Mouse (Mus musculus): ENCODE data around the gene Ypel2.

Ypel2 gene

DNA sequence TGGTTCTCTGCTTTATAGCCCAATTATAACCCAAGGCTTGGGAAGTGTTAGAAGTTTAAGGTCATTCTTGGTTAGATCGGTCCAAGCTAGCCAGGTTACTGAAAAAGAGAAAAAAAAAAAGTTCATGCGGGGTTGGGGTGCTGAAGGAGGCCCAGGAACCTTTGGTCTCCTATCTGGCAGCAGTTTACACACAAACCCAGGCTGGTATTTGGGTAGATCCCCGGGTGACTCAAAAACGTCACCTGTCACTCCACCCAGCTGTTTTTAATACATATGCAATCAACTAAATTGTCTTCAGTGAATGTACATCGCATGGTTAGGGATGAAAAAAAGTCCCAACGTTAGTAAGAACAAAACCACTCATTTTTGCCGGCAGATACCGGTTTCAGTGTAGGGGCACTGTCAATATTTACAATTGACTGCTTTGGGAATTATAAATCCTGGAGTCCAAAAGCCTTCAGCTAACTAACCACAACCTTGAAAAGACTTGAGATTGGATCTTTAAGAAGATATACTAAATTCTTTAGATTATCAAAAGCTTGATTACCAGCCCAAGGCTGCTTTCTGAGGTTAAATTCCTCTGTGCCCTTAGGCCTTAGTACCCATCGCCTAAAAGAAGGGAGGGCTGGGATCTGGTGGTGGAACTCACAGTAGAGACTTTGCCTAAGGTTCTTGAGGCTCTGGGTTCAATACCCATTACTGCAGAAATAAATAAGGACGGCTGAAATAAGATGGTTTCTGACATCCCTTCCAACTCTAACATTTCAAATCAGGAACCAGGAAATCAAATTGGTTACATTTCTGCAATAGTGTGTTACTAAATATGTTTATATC, 1.5 kb upstream of the Ypel2 start:
- DNase-seq, result no peak

DNA sequence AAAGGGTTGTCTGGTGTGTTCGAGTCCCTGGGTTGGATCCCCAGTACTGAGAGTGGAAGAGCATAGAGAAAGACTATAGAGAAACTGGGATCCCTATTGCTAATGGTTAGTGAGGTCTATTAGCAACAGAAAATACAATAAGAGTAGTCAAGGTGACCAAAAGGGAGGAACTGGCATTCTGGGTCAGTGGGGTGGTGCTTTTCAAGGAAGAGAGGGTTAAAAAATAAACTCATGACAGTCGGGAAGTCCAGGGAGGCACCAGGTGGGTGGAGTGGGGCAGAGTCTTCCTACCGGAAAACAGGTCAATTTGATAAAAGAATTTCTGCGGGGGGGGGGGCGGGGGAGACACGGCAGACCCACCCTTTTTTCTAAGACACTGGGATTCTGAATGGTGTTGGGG, 823 bp upstream of the Ypel2 start:
- peak; percentile 16 for DNase-seq

DNA sequence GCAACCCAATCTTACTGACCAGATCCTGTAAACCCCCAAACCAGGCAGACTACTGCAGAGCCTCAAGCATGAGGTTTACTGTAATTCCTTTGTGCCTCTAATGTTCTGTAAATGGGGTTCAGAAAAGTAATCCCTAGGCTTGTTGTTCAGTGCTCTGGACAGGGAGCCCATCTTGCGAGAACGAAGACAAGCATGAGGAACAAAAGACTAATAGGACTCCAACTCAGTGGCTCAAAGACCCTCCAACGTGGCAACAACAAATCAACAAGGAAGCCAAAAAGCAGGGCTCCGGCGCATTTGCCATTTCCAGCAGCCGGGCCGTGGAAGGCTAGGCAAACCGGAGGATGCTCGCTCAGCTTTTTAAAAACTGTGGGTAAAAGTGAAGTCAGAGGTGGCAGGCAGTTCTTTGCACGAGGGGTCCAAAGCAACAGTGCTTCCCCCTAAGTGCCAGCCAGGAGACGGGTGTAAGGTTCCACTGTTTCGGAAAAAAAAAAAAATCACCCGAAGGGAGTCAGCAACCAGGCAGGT, 982 bp downstream of the Ypel2 start:
- DNase-seq, result no peak

DNA sequence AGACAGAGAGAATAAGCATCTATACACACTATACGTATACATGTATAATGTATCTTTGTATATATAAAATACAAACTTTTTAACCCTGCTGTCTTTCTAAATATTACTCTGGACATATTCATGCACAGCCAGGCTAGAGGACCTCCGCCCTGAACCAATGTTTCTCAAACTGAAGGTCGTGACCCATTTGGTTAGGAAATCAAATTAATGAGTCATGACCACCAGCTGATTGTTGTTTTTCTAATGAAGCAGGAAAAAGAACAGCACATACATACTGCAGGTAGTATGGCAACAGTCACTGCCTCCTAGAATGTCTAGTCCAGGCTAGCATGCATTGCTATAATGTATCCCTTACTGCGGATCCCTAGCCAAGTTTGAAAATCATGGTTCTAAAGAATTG, 2.3 kb downstream of the Ypel2 start:
- no peak for DNase-seq

DNA sequence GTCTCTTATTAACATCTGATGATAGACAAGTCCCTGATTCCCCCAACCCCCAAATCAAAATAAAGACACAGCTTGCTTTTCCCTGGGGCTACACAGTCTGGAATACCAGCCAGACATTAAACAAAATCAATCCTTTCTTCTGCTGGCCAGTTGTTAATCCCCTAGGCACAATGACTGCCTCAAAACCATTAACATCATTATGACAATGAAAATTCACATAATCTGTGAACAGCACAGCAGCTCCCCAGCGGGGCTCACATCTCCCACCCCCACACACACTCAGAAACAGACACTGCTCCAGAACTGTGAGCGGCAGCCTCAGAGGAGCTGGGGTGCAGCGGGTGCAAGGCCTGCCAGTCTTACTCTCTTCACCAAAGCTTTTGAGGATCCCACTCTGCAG, 3.2 kb downstream of the Ypel2 start:
- no peak for DNase-seq

DNA sequence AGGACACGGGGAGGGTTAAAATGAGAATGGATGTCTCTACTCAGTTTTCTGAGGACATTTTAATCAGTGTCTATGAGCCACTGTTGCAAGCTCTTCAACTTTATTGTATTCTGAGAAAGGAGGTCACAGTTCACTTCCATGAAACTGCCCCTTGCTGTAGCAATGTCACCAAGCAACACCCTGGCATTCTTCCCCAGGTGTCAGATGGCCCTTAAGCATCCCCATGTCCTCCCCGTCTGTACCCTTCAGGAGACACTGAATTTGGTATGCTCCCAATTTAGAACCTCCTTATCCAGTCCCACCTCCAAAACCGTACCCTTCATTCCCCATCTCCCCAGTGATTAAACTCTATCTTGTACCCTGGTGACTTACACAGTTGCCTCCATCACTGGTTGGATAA, 8.5 kb downstream of the Ypel2 start:
- DNase-seq, result no peak

DNA sequence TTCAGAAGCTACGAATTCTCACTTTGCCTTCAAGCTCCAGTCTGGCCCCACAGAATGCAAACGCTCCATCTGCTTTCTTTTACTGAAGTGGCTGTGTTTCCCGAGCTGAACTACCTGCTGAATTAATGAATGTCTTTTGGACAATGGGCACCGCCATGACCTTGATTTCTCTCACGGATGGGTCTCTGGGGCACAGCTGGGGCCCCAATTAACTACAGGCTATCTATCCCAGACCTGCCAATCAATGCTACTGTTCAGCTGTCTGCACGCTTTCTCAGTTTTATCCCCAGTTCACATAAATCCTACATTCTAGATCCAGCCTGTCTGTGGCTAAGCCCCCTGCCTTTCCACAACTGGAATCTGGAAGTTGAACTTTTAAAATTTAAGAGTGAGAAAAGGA, 10.5 kb downstream of the Ypel2 start:
- no peak for DNase-seq

DNA sequence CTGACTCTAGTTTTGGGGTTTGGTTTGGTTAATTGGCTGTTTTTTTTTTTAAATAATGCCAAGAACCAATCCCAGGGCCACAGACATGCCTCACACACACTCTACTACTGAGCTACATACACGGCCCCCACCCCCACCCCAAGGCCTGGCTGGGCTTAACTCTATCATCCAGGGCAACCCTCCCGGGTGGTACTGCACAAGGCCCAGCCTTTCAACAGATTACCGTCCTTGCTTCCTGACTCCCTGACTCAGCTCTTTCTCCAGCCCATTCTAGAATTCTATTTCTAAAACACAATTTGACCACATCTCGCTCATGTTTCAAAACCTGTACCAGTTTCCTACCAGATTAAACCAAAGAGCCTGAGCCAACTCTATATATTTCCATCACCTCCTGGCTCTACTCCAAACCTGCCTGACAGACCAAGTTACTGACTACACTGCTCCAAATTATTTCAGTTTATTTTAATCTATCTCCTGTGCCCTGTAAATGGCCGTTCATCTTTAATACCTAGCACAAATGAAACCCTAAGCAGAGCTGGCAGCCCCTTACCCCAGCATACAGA, 12.2 kb downstream of the Ypel2 start:
- DNase-seq, result no peak

DNA sequence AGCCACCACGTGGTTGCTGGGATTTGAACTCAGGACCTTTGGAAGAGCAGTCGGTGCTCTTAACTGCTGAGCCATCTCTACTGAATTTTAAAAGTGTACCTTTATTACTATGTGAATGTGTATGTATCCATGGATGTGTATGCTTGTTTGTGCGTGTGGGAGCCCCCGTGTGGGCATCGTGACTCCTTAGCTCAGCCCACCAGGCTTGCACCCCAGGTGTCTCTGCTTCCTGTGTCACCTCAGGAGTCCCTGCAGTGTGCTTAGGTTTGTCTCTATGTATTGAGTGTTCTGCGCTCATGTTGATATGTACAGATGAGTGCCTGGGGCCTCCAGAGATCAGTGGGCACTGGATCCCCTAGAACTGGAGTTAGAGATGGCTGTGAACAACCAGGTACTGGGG, 13.0 kb downstream of the Ypel2 start:
- no peak for DNase-seq

DNA sequence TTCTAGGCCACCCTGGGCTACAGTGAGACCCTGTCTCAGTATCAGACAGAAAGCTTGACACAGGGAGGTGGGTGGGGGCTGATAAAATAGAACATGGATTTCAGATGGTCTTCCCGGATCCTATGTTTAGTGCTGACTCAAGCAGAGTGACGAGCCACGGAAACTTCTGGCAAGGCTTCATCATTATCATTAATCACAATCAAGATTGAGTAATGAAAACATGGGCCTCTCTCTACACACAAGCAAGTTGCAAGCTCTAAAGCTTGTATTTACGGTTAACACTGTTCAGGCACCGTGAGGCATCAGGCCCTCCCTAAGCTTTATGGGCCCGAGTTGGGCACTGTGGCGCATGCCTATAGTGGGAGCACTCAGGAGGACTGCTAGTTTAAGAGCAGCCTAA, 13.7 kb downstream of the Ypel2 start:
- no peak for DNase-seq

DNA sequence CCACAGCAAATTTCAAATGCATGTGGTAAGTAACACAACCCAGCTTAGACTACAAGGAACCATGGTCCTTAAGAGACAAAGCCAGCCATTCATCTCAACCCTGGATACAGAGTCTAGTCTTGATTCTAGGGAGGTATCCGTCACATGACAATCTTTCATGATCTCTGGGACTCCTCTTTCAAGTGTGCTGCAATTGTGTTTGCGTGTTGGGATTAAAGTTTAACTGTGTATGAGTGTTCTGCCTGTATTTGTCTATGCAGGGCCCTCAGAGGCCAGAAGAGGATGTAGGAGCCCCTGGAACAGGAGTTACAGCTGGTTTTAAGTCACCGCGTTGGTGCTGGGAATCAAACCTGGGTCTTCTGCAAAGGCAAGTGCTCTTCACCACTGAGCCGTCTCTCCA, 16.3 kb downstream of the Ypel2 start:
- DNase-seq, result no peak

DNA sequence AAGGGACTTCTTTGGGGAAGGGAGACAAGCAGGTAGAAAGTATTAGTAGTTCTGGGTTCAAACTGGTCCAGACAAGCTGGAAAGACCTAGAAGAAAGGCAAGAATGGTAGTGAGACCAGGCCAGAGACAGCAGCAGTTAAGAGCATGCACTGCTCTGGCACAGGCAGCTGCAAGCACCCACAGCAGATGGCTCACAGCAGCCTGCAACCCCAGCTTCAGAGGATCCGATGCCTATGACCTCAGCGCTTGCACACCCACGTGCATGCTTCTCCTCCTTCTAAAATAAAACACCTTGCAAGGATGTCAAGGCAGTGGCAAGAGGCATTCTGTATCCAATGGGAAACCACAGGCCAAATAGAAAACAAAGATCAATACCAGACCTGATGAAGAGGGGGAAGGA, 19.1 kb downstream of the Ypel2 start:
- DNase-seq, result no peak

DNA sequence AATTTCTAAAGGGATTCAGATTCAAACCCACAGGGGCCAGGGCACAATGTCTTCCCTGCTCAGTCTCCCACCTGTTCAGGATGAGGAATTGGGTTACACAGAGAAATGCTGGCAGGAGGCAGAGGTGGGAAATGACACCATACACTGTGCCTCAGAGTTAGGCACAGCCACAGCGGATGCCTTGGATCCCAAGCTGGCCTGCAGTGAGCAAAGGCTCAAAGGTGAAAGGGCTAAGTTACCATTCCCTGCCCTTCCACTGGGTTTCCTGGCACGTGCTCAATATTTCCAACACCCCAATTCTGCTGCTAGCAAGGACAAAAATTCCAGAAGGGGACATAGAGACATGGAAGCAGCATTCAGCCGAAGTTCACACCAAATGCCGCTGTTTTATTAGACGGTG, 20.3 kb downstream of the Ypel2 start:
- no peak for DNase-seq

DNA sequence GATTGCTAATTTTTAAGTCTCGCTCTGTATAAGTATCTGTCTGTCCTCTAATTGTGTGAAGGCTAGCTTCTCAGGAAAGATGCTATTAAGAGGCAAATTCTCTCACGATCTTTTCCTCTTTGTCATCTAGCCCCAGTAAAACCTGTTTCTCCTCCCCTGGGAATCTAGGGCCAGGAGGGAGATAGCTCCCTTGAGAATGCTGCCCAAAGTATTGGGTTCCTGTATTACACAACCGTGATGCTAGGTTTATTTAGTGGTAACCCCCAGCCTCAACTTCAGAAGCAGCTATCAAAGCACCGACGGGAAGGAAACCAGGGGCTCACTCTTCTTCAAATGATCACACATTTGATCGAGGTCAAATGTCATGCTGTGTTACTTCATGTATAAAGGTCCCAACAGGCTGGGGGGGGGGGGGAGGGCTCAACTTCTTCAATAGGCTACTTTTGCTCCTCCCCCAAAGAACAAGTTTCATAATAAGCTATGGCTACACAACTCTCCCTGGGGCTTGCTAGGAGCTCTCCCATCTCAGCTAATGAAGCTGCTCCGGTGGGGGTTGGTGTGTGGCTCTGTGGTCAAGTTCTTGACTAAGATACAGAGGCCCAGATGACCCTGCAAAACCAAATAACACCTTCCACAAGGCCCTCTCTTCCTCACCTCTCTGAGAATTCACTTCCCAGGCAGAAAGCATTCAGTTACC, 22.3 kb downstream of the Ypel2 start:
- no peak for DNase-seq

DNA sequence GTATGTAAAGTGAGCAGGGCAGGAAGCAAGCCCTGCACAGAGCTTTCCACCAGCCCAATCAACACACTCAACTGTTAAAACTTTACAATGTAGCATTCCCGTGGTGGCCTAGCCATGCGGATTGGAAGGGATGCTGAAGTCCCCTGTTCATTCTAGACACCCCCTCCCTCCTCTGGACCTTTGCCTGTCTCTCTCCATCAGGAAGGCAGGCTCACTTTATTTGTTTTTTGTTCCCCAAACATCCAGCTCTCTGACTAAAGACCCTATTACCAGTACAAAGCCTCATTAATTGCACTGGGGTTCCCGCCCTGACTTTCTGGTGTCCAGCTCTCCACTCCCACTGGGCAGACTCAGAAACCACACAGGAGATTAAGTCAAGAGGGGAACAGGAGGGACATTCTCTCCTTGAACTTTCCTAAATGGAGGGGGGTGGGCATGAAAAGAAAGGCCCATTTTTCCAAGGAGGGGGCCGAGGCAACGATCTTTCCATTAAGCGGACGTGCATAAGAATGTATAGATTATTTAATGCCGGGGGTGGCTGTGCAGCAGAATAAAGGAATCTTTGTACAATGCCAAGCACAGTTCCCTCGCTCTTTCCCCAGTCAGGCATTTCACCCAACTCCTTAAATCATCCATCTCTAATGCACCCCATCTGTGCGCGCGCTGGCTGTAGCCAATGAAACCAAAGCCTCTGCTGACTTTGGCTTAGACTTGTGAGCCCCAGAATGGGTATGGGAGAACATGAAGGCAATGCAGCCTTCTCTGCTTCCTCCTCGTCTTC, 24.3 kb downstream of the Ypel2 start:
- DNase-seq, result no peak

DNA sequence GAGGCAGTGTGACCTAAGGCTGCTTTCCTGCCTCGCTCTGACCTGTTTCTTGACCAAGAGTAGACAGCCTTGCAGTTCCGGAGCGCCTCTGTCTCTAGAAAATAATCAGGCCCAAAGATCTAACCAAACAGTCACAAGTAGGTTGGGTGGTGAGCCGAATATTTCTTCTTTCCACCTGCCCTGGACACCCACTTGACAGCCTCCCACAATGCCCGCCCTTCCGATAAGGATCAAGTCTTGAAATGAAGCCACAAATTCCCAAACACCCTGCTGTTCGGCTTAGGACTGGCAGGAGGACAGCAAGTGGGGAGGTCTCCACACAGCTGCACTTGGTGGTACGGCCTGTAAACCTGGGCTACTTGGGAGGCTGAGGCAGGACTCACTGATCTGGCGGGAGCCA, 26.0 kb downstream of the Ypel2 start:
- DNase-seq, result no peak

DNA sequence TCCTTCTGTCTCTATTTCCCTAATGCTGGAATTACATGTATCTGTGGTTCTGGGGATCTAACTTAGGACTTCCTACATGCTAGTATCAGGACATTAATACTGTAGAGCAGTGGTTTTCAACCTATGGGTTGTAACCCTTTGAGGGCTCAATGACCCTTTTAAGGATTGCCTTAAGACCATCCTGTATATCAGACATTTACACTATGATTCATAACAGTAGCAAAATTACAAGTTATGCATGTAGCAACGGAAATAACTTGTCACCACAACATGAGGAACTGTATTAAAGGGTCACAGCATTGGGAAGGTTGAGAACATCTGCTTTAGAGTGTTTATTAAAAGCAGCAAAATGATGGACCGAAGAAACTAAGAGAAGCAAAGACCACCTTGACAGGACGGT, 26.8 kb downstream of the Ypel2 start:
- DNase-seq, result no peak

DNA sequence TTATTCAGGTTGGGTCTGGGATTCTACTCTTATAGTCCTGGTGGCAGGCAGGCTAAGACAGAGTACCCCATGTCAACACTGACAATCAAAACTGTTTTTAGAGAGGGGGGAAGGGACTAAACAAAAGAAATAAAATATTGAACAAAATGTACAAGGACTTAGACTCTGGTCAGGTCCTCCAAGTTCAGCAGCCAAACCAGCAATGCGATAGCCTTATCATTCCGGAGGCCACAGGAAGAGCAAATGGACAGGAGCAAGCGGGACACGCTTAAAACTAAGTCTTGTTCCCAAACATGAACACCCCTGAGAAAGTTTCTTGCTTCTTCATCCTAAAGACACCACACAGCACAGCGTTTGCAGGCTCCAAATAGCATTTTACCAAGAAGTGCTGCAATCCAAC, 28.4 kb downstream of the Ypel2 start:
- no peak for DNase-seq

DNA sequence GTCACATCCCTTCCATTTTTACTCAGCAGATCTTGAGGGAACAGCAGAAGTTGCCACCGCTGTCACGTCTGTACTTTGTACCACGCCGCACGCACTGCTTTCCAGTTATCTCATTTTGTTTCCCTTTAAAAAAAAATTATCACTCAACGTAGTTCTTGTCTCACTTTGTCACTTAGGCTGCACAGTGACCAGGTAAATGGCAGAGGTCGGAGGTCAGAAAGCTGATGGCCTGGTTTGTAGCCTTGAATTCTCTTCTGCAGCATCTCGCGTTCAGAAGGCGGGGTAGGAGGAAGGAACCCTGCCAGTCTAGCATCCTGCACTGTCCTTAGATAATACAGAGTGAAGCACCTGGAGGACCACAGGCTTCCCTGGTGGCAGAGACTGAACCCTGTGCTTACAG, 29.8 kb downstream of the Ypel2 start:
- DNase-seq, result no peak

DNA sequence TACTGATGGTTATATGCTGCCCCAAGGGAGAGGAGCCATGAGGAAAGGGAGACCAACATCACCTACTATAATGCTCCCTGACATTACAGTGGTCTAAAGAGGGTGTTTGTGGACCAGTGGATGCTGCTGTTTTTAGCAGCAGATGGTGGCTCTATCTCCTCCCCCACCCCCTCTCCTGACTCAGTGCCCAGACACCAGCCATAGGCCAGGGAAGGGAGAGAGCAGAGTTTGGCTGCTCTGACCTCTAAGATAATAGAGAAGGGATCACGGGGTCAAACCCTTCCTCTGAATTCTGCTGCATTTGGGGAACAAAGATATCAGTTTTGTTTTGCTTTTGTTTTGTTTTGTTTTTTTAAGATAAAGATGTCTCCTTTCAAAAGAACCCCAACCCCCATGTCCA, 30.5 kb downstream of the Ypel2 start:
- DNase-seq, result no peak

DNA sequence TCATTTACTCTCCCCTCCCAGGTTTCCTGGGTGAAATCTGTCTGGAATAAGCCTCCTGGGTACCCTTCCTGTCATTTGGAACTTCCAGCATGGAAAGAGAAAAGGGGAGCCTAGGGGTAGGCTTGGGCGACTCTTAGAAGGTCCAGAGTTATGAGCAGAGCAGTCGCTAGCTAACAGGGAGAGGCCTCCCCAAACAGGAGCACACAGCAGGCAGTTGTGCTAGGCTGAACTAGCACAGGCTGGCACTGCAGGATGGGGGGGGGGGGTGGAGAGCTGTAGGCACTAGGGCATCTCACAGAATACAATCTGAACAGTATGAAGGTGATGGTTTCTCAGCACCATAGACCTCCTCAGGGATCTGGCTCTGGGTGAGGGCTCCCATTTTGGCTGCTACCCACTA, 31.1 kb downstream of the Ypel2 start:
- no peak for DNase-seq

DNA sequence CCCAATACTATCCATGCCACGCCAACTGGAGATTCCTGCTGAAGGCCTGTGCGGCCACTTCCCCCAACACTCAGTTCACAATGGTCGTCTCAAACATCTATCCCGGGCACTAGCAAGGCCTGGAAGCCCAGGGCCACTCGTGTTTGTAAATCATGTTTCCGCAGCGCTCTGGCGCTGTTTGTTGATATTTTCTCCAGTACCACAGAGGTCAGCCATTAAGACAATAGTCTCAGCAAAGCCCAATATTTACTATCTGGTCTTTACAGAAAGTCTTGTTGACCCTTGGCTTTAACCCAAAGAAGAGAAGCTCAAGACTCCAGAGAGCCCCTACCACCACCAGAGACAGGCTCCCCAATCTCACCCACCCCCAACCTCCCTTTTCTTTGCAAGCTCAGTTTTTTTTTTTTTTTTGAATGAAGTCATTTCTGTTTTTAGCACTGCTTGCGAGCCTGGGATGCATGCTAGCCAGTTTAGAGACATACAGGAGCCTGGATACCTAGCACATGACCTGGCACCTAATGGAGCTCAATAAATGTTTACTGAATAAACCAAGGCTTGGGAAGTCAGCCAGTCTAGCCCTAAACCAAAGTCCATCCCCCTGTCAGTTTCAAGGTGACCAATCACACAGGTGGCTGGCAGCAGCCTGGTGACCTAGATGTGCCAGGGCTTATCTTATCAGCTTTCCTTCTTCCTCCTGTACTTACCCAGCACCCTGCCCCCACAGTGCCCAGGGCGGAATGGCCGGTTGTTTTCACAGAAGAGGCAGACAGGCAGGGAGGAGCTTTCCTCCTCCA, 31.8 kb downstream of the Ypel2 start:
- DNase-seq, result peak; percentile 49
